Mouse (Mus musculus) spleen, postnatal 4 days (tissue): Measurements from ENCODE around the gene Map6.

Experiments used
- DNase-seq, 2 experiments: peaks; one replicate each; pipeline ENCODE4 v3.0.0; 2022; ENCODE audit warnings: low spot score in 2 of 2

Gene Map6

DNA sequence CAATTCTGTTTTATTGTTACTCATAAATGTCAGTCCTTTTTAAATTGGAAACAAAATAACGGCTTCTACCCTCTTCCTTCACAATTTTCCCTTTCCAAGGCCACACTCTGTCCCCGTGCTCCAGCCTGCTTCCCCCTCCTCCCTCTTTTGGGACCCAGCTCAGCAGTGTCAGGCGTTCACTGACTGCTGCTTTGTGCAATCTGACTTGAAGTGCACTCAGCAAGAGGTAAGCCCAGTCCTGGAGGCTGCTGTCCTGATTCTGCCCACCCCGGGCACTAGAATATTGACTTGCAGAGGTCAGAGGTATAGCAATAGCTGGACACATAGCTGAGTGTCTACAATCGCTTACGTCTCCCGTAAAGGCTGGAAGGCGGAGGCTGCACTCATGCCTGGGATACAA, 46.0 kb downstream of the Map6 start:
- DNase-seq = no peak

DNA sequence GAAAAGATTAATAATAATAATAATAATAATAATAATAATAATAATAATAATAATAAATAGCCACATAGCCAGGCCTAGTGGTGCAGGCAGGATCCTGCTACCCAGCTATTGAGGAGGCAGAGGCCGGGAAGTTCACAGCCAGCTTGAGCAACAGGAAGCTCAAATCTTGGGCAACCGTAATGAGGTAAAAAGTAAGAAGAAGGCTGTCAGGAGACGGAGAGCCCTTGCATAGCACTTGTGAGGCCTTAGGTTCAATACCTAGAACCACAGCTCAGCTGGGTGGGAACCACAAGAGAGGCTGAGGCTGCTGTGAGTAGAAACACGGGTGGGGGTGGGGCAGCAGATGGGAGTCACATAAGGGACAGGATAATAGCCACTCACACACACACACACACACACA, 47.3 kb downstream of the Map6 start:
- DNase-seq = no peak

DNA sequence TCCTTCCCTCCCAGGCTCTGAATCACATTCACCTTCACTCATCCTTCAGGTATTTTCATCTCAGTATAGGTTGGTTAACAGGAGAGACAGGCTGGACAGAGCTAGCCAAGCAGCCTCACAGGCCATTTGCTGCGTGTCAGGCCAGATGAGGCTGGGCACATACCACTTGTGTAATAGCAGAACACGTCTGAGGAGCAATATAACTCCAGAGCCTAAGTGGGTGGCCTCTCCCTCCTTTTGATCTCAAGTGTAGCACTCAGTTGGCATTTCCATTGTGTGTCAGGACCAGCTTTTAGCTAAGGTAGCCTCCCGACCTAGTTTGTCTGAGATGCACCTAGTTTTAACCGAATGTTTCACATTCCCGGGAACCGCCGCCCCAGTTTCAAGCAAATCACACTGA, 49.0 kb downstream of the Map6 start:
- DNase-seq = no peak

DNA sequence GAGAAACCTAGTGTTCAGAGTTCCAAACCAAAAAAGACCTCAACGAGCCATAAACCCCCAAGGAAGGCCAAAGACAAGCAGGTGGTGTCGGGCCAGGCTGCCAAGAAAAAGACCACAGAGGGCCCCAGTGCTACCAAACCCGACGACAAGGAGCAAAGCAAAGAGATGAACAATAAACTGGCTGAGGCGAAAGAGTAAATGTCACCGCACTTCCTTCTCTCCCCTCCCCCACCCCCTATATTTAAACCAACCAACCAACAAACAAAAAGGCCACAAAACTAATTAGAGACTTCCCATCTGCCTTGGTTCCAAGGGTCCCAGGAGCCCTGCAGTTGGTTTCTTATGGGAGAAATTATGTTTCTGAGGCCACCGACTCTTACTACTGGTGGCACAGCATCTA, 50.2 kb downstream of the Map6 start:
- DNase-seq = no peak

DNA sequence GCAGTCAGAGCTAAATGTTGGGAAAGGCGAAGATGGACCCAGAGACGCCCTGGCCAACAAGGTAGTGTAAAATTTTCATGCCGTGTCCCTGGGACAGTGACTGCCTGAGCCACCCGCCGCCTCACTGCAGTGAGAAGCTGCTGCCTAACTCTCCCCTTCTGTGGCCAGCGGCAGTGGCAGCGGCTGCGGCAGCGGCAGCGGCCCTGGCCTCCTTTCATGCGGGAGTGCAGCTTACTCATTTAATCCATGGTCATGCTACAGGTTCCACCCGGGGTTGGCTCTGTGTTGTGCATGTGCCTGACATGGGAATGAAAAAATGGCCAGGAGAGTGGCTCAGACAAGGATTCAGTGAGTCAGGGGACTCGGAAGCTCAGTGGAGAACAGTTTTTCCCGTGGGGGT, 53.3 kb downstream of the Map6 start:
- DNase-seq = no peak

DNA sequence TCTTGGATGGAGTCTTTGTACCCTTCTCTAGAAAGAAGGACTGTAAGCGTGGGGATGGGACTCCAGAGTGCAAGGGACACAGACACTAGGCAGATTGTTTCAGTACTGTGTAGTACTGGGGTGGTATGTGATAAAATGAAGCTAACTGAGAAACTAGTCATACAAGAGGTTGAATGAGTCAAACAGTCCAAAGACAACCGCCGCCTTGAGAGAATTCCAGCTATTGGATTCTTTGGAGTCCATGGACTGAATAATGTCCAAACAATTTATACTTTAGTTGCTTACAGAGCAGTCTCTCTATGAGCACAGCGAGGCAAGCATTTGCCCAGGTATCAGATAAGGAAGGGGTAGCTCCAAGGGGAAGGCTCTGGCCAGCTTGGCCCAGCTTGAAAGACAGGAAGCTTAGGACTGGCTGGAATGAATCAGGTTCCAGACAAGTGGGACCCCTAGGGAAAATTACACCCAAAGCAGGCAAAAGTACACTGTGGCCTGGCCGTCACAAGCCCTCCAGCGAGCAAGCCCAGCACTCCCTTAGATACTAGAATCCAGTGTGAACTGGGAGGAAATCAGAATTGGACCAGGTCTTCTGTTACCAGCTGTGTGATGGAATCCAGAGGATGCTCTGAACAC, 55.6 kb downstream of the Map6 start:
- no peak for DNase-seq

DNA sequence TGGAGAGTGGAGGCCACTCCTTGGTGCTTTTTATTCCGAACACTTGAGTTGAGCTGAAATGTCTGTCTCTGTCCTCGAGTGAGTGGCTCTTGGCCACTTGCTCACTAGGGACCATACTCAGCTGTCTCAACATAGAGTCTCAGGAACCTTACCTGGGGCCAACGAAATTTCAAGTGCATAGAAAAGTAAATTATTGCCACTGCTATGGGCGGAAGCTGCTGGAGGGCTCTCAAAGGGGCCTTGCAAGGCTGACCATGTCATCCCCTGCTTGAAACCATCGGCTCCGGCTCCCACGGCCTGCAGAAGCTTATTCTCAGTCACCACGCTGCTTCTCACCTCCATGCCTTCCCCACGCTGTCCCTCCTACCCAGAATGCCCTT, 56.1 kb downstream of the Map6 start:
- no peak for DNase-seq

DNA sequence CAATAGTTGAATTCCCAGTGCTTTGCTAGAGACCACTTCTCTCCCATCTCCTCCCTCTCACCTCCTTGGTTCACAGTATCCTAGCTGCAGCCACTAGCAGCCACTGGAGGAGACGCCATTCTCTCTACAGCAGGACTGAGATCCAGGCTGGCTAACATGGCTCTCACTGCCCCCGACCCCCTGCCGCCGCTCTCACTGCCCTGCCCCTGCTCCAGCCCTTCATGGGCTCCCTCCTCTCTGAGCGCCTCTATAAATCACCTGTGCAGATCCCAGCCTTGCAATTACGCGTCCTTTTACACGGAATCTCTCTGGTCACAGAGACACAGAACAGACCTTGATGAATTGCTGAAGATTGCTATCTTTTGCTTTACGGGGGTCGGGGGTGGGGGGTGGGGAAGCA, 57.6 kb downstream of the Map6 start:
- no peak for DNase-seq

DNA sequence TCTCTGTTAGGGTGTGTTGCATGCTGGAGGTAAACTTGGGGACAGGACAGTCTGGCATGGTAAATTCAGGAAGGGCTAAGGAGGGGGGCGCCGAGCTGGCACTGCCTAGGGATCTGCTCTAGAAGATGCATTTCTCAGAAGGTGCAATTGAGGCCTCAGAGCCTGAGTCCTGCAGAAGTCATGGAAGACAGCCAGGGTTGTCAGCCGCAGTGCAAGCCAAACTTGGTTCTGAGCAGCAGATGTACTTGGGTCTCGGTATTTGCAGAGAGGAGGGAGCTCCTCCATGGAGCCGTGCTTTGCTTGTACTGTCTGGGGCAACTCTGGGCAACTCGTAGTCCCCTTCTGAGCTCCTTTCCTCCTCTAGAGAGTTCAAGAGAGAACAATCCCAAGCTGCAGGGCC, 58.9 kb downstream of the Map6 start:
- no peak for DNase-seq

DNA sequence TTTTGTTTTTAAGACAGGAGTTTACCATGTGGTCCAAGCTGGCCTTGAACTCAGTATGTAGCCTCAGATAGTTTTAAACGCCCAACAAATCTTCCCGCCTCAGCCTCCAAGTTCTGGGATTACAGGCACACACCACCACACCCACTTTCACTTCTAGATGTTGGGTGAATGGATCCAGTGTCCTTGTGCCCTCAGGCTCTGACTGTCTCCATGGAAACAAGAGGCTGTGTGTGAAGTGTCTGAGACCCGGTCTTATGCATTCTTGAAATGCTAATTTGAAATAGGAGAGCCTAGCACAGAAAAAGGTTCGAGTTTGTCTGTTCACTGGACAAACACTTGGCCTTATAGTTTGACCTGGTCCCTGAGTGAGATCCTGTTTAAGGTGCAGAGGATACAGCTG, 61.6 kb downstream of the Map6 start:
- DNase-seq = no peak

DNA sequence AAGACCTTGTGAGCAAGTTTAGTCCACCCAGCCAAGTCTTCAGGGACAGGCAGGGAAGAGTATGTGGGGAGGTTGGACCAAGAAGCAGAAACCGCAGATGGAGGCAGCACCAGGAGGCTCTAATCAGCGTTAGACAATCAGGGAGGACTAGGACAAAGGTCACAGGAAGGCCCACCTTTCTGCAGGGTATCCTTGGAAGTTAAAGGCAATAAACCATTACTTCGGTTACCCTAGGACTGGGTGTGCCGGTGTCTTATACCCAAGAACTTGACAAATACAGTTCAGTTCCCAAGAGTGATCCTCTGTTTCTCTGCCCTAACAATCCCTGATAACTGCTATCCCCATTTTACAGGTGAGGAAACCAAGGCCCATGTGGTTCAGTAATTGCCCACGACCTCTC, 62.8 kb downstream of the Map6 start:
- DNase-seq = no peak

DNA sequence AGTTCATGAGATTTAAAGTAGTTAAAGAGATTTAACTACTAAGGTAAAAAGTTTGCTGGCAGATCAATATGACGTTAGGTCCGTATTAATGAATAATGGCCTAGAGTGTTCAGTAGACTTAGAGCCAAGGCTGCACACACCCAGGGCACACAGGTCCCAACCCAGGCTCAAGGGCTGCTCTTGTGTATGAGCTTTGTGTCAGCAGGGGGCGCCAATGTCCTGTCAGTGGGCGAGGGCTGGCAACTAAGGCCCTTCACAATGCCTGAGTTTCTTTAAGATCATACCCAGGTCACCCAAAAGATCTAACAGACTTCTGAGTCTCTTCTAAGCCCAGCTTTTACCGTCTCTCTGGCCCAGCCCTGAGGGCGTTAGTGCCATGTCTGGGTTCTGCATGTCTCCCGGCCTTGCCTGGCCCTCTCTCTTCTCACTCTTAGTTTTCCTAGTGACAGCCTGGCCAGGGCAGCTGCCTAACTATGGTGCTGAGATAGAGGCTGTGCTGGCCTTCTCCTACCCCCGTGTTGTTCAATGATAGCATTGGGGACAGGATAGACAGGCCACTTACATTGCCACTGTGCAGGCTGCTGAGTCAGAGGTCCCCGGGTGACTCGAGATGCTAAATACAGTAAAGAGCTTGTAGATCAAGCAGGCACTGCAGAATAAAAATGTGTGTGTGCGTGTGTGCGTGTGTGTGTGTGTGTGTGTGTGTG, 65.7 kb downstream of the Map6 start:
- DNase-seq = peak; percentile 62 to 86

DNA sequence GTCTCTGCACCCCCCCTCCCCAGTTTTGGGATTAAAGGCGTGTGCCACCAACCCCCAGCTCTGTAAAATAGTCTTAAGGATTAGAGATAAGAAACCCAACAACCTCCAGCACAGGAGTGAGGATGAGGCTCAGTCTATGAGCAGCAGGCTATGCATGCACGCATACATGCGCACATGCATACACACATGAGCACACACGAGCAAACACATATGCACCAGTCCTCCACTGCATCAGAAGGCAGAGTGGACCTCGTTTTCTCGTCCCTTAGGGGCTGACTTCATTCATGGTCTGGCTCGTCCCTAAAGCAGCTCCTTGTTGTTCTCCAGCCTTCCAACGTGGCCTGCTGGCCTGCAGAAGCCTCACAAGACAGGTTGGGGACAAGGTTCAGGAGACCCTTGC, 73.5 kb downstream of the Map6 start:
- no peak for DNase-seq

DNA sequence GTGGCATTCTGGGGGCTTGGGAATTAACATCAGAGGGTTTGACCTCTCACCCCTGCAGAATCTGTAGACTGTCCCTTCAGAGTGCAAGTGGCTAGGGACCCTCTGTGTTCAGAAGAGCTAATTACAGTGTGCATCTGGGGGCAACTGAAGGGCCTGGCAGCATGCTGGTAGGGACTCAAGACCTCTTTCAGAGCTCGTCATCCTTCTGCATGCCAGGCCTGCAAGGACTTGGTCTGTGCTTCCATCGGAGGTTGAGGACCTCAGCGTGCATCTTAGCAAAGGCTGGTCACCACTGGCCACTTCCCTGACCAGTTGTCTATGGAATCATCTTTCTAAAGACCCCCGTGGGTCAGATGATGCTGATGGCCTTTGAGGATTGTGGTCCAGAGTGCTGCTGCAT, 76.3 kb downstream of the Map6 start:
- no peak for DNase-seq

DNA sequence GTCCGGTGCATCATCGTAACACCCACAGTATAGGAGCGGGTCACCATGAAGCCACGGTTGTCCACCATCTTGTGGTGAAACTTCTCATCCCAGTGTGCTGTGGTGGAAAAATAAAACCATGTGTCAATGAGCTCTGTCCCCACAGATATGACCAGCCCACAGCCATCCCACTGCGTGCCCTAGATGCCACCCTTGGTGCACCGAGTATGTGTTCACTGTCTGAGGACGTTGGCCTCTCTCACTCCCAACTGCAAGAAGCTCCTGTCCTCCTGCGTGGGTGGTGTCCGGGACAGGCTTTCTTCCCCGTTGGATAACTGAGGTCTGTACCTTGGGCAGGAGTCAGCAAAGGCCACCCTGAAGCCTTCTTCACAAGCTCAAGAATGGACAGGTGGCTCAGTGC, 80.0 kb downstream of the Map6 start:
- no peak for DNase-seq

DNA sequence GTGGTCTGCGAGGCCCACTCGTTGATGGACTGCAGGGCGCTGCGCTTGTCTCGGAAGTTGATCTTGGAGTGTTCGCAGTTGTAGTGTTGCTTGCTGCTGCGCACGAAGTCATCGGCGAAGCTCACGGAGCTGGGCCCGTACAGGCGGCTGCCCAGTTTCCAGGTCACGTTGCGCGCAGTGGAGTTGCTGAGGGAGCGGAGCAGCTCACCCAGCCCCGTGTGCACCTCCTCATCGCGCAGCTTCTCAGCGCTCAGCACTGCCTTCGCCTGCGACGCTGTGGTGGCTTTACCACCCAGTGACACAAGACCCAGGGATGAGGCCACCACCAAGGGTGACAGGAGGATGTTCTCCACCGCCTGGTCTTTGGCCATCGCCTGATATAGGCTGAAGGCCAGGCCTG, 81.6 kb downstream of the Map6 start:
- no peak for DNase-seq

DNA sequence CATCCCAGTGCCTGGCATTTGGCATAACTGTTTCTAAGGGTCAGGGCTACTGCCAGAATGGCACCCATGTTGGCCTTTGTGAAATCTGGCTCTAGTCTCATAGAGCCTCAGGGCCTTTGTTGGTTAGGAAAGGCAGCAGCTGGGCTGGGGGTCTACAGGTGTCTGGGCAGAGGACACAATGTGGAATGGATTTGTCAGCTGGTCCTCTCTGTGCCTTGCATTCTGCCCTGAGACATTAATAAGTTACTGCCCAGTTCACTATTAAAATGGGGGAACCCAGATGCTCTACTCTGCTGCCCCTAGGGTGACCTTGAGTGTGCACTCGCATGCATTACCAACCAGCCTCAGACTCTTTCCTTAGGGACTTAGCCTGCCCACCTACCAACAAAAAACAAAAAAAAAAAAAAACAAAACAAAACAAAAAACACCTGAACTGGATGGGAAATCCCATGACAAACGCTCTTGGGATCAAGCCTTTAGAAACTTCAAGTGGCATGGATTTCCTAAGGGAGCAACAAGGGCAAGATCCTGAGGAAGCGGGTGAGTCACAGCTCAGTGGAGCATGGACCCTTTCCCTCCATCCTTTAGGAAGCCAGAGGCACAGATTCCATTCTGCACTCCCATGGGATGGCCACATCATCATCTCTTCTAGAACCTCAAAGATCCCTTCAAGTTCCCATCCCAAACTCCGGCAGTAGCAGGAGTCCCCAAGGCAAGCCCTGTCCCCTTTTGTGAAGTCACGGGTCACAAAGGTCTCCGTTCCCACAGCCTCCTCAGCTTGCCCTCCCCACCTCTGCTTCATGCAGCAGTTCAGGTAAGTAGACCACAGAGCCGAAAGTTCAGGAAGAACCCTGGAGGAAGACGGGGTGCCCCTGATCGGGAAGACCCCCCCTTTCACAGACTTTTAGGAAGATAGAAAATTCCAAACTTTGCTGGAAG, 82.8 kb downstream of the Map6 start:
- DNase-seq = no peak

DNA sequence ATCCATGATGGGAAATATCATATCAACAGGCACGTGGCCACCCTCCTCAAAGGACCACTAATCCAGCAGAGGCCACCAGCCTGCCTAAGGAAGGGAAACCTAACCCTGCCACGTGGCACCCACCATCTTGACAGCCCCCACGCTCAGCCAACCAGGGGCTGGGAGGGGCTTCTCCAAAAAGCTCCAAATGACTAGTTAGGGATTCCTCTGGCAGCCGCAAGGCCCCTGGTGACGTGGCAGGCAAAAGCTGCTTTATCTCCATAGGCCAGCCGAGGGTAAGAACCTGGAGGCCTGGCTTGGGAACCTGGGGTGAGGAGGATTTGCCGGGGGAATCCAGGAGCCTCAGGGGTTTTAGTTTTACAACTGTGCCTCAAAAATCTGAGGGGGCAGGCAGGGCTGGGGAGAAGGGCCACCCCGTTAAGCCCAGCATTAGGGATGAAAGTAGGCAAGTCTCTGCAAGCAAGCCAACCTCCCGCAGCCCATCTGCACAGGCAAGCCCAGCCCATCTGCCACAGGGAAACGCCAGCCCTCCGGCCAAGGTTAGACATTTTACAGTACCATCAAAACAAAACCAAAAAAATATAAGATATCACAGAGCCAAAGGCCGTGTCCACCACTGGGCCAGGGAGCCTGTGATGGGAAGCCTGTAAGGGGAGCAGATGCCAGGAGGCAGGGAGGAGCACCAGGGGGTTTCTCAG, 84.0 kb downstream of the Map6 start:
- no peak for DNase-seq

DNA sequence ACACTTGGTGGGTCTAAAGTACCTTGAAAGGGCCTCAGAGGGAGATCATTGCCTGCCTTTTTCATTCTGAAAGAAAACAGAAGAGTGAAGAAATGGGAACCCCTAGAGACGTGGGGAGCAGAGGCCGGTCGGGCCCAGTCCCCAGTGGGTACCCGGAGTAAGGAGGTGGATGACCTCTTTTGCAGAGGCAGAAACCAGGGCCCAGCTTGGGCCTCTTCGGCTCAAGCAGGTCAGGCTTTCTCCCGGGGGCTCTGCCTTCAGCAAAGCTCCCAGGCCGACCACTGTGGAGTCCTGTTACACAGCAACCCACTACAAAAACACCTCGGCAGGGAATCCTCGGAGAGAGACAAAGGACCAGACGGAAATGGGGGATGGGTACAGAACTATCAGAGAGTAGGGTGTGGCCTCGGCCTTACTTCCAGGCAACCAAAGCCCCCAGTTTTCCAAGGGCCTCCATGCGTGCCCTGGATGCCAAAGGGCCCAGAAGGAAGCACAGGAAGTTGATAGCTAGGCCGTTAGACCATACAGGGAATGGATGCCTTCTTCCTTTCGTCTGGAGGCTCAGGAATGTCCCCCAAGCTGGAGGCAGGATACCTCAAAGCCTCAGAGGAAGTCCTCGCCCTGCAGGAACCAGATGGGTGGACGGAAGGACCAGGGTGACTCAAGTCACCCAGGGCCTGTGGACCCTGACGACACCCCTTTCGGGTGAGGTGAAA, 84.7 kb downstream of the Map6 start:
- DNase-seq = no peak

DNA sequence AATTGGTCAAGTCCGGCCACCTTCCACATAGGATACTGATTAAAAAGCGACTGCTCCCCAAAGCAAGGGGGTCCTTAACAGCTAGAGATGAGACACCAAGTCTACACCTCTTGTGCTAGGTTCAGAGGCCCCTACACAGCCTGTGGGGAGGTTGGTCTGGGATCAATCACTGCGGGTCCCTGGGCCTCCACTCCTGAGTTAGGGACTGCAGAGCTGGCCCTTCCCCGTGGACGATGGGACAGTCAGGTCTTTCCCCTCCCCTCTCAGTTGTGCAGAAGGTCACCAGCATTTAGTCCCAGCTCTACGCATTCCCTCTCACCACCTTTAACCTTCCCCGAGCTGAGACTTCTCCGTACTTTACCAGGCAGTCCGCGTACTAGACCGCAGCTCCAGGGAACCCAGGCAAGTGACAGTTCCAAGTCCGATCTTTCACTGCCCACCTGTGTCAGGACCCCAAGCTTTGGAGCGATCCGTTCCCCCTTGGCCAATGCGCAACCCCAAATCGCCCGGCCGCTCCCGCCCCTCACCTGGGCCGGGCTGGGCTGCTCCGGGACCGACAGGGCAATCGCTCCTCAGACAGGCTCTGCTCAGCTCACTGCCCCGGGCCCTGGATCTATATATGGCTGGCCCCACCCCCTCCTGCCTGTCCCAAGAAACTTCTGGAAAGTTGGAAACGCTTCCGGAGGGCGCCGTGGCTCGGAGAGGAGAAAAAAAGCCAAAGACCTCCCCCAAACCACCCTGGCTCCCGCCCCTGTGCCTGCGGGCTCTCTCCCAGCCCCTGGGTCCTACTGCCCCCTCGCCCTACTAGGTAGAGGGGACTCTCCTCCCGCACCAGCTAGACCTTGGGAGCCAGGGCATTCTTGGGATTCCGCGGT, 85.5 kb downstream of the Map6 start, which contains the start of gene Serpinh1:
Serpinh1 (minus strand) TSS at position 714 of the 875 bp plus-strand sequence.
- peak in 1 of 2 experiments; percentile 38 for DNase-seq
